Mouse (Mus musculus) activated CD4-positive, CD25-positive, alpha-beta regulatory T cell, adult 9 weeks (primary cell): ENCODE measurements around the gene Gm4924. TPM values are rescaled to one million over a fixed set of nuclear protein-coding genes. Genes with fewer than 3 reads are reported as not detected.

ENCODE experiments used
- polyA plus RNA-seq: library from polyadenylated mRNA; unstranded; fragments of 100-300 nt; shearing (Covaris generic); gene quantifications from one replicate; pipeline ENCODE4 v1.2.1, GENCODE M21; 2017

Gene Gm4924
- polyA plus RNA-seq = 12.2 TPM

GRCm38 (mm10) chr10:82354083-82355010 lies at the start of gene Gm4924:
Gm4924 (plus strand) TSS chr10:82354255.

GRCm38 (mm10) chr10:82316482-82316881 lies 37.6 kb upstream of the Gm4924 start, which contains the start of gene 4932415D10Rik:
4932415D10Rik (minus strand) TSS chr10:82316582.

Other genes starting within 250 kb of the Gm4924 start
- gene AU041133, start 226.2 kb upstream of the Gm4924 start, polyA plus RNA-seq = 14.6 TPM
- 12.5 TPM for gene Zfp938, start 113.0 kb upstream of the Gm4924 start, polyA plus RNA-seq
- gene 4932415D10Rik, start 37.7 kb upstream of the Gm4924 start, polyA plus RNA-seq = not detected
- gene Gm1553, start 138.4 kb downstream of the Gm4924 start, polyA plus RNA-seq = not detected